Mouse (Mus musculus) spleen, postnatal 14 days (tissue): Measurements from ENCODE around the gene Raly.

ENCODE experiments used
- DNase-seq, 2 experiments: peaks; one replicate each; pipeline ENCODE4 v3.0.0; 2021 to 2022; ENCODE audit warnings: low spot score in 2 of 2

Raly gene

DNA sequence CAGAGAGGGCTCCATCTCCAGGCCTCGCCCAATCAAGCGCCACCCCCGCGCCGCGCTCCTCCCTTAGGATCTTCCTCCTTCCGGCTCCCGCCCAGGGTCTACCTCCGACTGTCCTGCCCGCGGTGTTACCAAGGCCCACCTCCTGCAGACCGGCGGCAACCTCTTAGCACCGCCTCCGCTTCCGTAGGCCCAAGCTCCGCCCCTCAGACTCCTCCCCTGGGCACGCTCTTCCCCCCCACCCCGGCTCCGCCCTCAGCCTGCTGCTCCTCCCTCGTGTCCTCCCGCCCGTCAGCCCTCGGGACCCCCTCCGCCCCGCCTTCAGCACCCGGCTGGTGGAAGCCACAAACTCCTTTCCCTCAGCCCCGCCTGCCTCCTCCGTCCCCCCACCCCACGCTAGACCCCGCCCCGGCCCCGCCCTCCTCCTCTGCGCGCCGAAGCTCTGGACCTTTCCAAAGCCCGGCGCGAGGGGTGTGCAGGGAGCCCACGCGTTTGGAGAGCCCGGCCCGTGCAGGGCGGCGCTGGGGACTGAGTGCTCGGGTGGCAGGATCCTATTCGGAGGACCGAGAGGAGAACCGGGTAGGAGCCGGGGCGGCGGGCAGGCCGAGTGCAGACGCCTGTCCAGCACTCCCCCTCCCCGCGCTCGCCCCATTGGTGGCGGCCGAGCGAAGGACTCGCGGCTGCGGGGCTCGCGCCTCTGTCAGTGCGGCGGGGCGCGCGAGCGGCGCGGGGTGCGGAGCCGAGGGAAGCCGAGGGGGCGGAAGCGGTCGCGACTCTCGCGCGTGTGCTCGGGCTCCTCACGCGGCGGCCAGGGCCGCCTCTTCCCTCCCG lies at the start of gene Raly, which contains the start of gene a:
Raly (plus strand) TSS at position 441 of the 828 bp plus-strand sequence.
a (plus strand) TSS at position 747 of the 828 bp plus-strand sequence.
- DNase-seq = peak; percentile 95 to 96

DNA sequence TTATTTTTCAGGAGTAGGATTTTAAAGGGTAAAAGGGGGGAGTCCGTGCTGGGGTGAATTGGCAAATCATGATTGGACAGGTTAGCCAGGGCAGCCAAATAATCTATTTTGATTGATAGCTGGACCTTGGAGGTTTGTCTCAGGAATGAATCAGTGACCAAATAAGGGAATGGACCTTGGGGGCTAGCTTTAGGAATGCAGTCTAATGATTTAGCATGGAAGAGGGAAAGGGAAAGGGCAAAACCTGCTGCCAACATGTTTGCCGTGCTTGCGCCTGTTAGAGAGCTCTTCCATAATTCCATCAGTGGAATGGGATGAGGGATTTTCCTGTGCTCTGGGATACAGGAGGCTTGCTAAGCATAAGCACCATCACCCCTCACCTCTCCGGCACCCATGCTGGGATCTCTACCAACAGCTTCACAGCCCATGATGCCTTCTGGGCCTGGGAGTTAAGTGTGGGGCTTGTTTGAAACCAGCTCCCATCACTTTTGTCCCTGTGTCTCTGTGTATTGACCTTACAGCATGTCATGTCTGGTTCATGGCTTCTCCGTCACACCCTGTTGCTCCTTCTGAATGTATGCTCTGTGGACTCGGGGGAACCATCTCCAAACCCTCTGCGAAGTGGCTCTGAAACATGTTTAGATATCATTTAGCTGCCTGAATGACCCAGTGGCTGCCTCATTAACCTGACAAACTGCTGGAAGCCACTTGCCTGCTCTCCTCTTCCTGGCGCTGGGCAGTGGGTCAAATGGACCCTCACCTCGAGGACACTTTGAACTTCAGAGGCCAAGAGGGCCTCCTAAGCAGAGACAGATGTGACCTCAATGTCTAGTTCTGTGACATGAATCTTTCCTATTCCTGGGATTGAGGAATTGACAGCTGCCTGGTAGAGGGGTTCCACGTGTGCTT lies 47.7 kb upstream of the Raly start:
- DNase-seq = no peak

DNA sequence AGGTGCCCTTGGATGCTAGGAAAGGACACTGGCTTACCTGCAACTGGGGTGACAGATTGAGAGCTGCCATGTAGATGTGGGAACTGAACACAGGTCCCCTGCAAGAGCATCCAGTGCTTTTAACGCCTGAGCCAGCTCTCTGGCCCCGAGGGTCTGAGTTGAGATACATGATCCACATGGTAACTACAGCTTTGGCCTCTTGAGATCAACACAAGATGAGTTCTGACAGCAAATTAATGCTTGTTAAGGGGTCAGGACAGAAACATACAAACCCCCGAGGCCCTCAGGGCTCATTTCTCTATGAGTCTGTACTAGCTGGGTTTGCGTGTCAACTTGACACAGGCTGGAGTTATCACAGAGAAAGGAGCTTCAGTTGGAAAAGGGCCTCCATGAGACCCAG lies 47.0 kb upstream of the Raly start:
- no peak for DNase-seq

DNA sequence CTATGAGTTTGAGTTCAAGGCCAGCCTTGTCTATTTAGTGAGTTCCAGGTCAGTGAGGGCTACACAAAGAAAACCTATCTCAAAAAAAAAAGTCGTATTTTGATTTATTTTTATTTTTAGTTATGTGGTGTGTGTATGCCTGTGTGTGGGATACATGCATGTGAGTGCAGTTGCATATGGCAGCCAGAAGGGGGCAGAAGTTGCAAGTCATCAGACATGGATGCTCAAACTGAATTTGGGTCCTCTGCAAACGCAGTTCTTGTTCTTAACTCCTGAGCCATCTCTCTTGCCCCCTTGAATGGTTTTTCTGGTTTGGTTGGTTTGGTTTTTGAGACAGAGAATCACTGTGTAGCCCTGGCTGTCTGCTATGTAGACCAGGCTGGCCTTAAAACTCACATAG lies 42.5 kb upstream of the Raly start:
- no peak for DNase-seq

DNA sequence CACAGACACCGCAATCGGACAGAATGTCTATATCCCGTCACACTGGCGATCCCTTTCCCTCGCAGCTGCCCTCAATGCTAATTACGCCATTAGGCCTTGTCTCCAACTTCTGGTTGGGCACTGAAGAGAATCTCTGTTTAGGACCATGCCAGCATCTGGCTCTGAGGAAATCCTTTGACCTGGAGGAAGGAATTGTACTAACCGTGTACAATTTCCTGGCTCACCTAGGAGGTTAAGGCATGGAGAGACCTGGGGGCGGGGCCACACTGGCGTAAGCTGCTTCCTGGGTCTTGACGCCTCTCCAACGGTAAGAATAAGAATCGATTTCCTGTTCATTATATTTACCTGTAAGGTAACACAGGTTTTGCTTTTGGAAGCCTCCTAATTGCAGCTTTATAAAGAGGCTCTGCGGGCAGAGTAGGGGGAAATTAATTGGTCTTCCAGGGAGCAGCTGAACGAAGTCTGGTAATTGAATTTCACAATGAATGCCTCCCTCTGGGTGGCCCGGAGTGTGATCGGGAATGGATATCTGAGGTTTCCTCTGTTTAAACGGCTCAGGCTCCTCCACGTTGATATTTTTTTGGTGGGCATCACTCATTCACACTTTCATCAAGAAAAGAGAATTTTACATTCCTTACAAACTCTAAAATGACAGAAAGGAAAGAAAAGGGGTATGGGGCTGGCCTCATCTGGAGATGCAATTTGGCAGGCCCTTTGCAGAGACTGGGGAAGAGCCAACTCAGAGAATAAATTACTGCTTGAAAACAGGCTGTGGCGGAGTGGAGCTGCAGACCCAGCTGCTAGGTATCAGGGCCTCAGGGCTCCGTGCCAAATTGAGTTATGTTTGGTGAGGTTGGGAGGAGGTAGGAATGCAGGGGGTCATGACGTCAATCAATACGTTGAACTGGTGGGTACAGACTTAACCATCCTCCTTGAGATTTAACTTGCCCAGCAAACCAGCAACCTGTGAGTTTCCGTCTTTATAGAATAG lies 41.6 kb upstream of the Raly start:
- no peak for DNase-seq

DNA sequence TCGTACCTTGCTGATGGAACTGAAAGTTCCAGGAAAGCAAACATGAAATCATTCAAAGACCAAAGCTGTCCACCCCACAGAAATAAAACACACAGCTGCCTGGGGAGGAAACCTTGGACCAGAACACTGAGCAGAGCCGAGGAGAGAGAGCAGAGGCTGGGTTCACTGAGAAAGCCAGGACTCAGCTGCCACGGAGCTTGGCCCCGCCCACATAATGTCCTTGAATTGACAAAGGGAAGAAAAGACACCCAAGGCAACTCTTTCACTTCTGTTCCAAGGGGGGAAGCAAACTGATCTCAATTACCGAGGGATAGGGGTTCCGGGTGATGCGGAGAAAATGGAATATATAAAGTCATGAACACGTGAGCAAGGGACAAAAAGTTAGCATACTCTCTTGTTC lies 39.0 kb upstream of the Raly start:
- no peak for DNase-seq

DNA sequence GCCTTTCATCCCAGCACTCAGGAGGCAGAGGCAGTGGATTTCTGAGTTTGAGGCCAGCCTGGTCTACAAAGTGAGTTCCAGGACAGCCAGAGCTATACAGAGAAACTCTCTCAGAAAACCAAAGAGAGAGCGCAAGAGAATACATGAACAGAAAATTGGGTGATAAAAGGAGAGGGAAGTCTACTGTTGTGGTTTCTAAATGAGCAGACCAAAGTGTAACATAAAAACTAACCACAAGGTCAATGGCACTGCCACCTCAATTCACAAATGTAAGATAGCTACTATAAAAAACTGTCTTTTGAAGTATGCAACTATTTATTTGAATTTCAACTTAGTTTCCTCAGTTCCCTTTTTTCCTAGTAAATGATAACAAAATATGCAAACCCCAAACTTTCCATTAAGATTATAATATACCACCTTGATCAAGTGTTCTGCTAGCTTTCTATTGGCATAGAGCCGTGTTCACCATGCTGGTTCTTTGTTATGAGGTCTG lies 36.8 kb upstream of the Raly start:
- DNase-seq = no peak

DNA sequence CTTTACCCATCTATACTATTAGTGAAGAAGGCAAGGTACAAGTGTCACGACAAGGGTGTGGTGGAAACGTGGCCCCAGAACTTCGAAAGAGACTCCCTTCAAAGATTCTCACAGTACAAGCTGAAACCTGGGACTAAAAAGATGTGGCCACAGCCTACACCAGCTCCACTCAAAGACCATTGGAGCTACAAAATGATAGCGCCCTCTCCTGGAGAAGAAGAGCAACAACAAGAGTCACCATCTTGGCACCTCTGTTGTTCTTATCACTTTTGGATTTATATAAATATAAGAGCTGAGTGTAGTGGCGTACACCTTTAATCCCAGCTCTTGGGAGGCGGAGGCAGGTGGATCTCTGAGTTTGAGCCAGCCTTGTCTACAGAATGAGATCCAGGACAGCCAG lies 35.1 kb upstream of the Raly start:
- DNase-seq = no peak

DNA sequence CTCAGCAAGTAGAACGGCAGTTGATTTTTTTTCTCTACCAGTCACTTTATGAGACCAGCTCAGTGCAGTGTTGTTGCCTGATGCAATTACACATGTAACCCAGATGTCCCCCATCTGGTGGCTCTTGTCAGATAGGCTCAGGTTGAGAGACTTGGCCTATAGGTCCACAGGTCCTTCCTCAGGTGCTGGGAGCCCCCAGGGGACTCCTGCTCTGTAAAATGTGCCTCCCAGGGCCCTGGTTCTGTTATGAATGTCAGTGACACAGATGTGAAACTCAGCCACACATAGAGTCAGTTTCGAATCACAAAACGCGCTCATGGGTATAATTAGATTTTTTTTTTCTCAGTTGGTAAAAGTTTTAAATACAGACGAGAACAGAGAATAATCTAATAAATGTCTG lies 33.2 kb upstream of the Raly start:
- DNase-seq = no peak

DNA sequence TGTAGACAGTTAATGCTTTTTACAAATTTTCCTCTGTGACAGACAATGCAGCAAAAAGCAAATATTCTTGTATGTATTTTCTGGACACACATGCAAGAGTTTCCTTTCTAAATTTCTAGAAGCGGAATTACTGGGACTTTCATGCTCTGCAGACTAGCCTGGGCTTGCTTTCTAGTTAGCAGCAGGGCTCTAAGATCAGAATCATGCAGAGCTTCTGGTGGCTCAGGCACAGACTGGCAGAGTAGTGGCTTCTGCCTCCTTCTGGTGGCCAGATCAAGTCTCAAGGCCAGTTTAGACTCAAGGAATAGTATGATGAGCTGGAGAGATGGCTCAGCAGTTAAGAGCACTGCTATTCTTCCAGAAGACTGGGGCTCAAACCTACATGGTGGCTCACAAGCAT lies 32.4 kb upstream of the Raly start:
- DNase-seq = no peak

DNA sequence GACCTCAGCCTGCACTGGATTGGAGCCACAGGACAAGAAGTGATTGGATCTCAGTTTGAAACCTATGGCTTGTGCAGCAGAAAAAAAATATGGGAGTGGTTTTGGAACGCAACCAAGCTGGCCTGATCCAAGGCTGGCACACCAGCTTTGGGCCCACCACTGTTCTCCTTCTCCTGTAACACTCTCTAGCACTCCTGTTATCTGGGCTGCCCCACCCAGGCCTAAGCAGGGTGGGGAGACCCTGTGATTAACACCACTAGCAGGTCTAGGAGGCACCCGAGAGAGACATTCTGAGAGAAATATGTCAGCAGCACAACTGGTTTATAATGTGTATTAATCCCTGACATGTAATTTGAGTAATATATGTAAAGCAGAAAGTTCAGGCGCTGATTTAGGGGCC lies 27.7 kb upstream of the Raly start:
- DNase-seq = no peak

DNA sequence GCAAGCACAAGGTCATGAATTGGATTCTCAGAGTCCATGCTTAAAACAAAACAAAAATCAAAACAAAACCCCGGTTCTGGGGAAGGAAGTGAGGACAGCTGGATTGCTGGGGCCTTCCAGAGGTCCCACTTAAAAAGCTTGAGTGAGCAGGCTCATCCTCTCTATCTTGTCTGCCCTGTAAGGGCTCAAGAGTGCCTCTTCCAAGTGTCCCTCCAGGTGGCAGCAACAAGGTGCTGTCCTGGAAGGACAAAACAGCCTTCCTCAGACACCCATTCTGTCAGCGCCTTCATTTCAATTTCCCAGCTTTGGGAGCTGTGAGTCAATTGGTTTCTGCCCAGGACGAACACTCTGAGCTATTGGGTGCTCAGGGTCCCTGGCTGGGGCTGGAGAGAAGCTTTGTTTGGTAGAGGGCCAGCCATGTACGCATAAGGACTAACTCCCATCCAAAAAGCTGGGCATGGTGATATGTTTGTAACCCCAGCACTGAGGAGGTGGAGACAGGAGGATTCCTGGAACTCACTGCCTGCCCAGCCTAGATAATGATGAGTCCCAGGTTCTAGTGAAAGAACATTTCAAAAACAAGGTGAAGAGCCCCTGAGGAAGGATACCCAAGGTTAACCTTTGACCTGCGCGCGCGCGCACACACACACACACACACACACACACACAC lies 25.9 kb upstream of the Raly start:
- DNase-seq = no peak

DNA sequence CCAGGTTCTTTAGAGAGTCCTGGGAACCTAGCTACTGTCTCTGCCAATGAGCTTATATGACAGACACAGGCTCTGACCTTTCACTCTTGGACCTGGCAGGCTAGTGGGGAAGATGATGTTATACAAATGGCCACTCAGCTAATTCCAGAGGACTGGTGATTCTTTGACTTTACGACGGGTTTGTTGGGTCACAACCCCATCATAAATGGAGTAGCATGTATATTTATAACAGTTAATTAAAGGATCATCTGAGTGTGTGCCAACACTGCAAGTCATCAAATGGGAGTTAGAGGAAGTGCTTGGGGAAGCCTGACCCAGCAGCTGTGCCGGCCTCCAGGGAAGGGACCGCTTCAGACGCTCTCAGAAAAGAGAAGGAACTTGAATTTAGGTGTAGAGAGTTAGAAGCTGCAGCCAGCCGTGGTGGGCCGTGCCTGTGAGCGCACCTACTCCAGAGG lies 25.3 kb upstream of the Raly start:
- no peak for DNase-seq

DNA sequence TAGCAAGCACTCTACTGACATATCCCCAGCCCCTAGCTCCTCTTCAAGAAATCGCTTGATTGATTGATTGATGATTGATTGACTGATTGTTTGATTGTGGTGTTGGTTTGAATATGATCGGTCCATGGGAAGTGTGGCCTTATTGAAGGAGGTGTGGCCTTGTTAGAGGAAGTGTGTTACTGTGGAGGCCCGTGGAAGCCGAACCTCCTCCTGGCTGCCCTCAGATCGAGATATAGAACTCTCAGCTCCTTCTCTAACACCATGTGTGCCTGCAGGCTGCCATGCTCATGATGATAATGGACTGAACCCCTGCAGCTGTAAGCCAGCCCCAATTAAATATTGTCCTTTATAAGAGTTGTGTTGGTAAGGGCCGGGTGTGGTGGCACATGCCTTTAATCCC lies 23.8 kb upstream of the Raly start:
- no peak for DNase-seq

DNA sequence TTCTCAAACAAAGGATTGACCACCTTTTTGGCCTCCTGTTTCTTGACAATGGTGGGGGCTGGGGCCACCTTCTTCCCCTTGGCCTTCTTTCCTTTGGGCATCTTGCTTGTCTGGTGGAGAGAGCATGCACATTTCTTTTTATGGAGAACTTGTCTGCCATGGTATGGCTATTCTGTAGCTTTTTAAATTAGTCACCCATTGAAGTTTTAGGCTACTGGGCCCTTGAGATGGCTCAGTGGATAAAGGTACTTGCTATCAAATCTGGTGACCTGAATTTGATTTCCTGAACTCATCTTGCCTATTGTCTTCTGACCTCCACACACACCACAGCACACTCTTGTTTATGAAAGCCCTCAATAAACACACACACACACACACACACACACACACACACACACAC lies 21.0 kb upstream of the Raly start, which contains the start of gene Gm14214:
Gm14214 (minus strand) TSS at position 101 of the 400 bp plus-strand sequence.
- DNase-seq = no peak

DNA sequence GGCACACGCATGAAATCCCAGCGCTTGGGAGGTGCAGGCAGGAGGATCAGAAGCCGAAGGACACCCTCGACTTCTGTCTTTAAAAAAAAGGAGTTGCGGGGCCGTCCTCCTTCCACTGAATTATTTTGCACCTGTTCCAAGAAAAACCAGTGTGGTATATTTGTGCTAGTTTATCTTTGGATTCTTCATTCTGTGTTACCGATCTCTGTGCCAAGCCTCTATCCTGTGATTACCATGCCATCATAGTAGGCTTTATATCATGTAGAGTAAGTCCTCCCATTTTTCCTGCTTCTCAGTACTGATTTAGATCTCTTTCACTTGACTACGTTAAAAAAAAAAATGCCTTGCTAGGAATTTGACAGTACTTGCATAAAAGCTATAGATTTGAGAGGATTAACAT lies 19.3 kb upstream of the Raly start:
- no peak for DNase-seq

DNA sequence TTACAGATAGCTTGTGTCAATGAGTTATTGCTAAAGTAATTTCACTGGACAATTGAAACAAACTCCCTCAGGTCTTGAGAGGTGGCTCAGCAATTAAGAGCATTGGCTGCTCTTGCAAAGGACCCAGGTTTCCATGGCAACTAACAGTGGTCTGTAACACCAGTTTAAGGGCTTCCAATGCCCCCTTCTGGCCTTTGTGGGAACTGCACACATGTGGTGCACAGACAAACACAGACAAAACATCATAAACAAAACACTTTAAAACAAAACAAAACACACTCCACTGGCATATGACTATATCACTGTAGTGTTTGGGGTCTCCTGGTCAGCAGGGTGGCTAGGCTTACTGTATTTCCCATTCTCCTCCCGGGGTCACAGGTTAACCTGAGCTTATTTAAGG lies 16.9 kb upstream of the Raly start:
- DNase-seq = peak in 1 of 2 experiments; percentile 40

DNA sequence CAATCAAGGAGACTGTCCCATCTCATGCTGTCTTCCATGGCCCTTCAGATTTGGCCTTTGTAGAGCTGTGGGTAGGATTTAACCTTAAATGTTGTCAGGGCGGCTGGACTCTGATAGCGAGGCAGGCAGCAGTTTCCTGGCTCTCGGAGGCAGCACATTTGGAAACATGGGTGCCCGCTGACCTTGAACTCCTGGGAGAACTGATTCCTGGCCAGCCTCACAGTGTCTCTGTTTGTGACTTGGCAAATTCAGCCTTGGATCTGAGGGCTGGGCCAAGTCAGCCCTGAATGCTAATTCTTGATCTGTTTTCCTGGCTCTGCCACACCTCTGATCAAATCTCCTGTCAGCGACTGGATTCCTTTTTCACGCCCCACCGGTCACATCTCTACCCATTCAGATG lies 14.4 kb upstream of the Raly start:
- no peak for DNase-seq

DNA sequence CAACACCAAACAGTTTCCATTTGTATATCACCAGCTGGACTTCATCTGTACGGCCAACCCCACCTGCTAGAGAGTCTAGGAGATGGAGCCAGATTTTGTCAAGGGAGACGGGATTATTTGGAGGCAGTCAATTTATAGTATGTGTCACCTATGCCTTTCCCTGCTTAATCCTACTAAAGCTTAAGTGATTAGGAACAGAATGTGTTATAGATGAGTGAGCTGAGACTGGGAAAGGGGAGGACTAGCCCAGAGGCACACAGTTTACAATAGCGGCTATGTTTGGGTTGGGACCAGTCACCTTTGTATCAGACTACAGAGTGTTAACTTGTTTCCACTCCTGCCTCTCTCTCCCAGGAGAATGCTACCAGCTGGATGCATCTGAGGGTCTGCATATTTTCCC lies 11.2 kb upstream of the Raly start:
- DNase-seq = no peak

DNA sequence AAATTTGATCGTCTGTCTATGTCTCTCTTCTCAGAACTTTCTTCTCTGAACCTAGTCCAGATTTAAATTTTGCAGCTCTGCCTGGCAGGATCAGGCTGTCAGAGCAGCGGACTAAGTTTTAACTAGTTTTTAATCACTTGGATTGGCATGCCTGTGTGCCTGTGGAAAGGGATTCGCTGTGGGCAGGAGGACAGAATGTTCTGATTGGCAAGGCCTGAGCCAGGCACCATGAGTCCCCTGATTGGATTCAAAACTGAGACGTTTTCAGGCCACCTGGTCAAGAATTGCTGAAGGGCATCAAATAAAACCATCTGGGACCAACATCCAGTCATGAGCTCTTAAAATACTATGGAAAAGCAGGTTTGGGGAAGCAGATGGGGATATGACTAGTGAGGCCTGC lies 8.5 kb upstream of the Raly start:
- DNase-seq = no peak
